Mouse (Mus musculus) left cerebral cortex, postnatal 10 days (tissue): ENCODE measurements around the gene Fzd7. TPM values are rescaled to one million over a fixed set of nuclear protein-coding genes. Genes with fewer than 3 reads are reported as not detected.
A peak's percentile ranks its signal among the peaks of the same experiment; 100 is the strongest.

Experiments used
- DNase-seq, 2 experiments: peaks; one replicate each; pipeline ENCODE4 v3.0.0; 2021 to 2022; ENCODE audit warnings: low spot score in 2 of 2, mixed read lengths in 1 of 2; ENCODE audit errors: extremely low spot score in 1 of 2
- intact Hi-C: fragments of 180-260 bp; cut with DNase I; formaldehyde crosslinking; loops from one replicate; pipeline ENCODE4 v1.15.1; 2025
- total RNA-seq, 2 experiments: library from RNA; stranded (reverse); gene quantifications; 2 replicates each; pipeline ENCODE4 v1.2.3; 2021

Gene Fzd7
- total RNA-seq, 2 experiments from 2014 or later: 5.4 to 6.1 TPM

DNA sequence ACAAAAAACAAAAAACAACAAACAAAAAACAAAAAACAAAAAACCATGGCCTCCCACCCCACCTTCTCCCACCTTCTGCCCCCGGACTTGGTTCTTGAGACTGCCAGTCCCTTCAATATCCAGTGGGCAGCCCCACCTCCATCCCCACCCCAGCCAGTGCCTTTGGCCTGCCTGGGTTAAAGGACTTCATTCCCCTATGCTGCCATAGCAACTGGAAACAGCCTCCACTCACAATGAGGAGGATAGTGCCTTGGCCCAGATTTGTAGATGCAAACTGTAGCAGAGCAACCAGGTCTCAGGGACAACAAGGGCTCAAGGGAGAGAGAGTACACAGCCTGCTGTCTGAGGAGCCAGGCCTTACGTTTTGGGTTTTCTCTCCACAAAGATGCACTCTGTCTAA, 41.8 kb downstream of the Fzd7 start:
- no peak for DNase-seq
- intact Hi-C loops: no loop called here

DNA sequence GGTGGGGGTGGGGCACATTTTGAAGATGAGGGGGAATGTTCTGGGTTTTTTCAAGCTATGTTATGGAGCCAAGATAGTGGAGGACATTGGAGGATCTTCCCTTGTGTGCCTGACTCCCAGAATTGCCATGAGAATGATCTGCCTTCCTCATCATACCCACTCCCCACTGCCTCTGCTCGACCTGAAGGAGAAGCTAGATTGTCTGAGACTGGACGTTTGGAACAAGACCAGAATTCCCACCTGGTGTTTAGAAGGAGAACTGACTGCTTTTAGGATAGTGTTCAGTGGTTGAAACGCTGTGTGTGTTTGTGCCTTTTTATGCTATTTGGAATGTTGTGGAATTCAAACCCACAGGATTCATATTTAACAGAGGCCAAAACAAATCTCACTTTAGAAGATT, 42.5 kb downstream of the Fzd7 start:
- intact Hi-C loops: no loop called here
- DNase-seq: no peak

DNA sequence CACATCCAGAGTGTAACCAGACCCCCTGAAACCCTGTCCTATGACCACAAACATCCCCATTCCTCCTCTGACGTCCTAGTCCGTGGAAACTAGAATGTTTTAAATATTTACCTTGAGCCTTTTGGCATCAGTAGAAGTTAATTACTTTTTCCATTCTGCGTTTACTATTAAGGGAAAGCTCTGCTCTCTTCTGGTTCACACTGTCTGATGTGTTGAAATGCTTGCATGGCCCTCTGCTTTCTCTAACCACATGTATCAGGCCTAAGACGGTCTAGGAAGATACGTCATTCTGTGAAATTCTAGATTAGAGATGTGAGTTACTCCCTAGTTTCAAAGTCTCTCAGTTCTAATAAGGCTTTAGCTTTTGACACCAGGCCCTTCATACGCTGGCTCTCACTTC, 45.0 kb downstream of the Fzd7 start:
- no peak for DNase-seq
- intact Hi-C loops: no loop called here

GRCm38 (mm10) chr1:59534976-59535810, 53.0 kb downstream of the Fzd7 start:
- intact Hi-C loops: no loop called here
- peak; percentile 50 to 59 for DNase-seq

Other genes starting within 250 kb of the Fzd7 start
- gene Als2, start 245.2 kb upstream of the Fzd7 start, total RNA-seq: 10 to 100 TPM; 34.2 to 34.3 TPM
- gene Cdk15, start 225.5 kb upstream of the Fzd7 start, total RNA-seq: under 1 TPM; 0.45 to 0.60 TPM
- gene Gm973, start 33.8 kb downstream of the Fzd7 start, total RNA-seq: 1 to 10 TPM; 4.6 to 4.8 TPM
- gene Sumo1, start 188.4 kb downstream of the Fzd7 start, total RNA-seq: 100 to 1,000 TPM; 105 to 111 TPM
- gene Nop58, start 202.5 kb downstream of the Fzd7 start, total RNA-seq: 10 to 100 TPM; 73.3 to 74.4 TPM